In the genomic region with DNA sequence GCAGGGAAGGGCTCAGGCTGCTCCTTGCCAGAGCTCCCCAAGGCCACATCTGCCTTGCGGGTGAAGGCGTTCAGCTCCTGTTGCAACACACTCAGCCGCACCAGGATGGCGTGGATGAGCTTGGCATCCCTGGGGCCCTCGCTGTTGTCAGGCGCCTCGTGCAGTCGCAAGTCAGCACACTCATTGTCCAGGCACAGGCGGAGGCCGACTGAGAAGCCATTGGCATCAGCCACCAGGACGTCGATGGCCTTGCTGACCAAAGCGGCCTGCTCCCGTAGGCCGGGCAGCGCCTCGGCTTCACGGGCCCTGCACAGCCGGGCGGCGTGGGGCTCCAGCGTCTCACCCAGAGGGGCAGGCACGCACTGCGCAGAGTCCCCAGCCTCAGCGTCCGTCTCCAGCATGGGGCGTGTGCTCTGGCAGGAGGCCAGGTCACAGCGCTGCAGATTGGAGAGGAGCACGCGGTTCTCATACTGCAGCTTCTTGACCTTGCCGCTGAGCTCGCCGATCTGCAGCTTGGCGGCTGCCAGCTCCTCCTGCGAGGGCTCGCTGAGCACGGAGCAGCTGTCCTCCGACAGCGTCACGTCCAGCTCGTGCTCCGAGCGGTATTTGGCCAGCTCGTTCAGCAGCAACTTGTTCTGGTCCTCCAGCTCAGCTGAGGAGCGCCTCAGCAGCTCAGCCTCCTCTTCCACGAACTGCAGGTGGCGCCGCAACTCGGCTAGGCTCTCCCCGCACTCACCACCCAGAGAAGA, we compare ENCODE assay signal across 9 mouse cellular contexts. TPM values are rescaled to one million over a fixed set of nuclear protein-coding genes. Genes with fewer than 3 reads are reported as not detected.
A peak's percentile ranks its signal among the peaks of the same experiment; 100 is the strongest.
DNase-seq lines count a peak whose midpoint lies in the region; ATAC-seq and TF ChIP-seq lines count a peak whose summit lies in the region.
"Had no signal": no experiment of that assay in that cellular context is flagged by ENCODE, and none has a peak within 500 bp of the region (broad histone marks: within the 10 kb centered on the region; RNA-seq: fewer than 3 reads in every experiment).

No protein-coding gene starts in this region.

- H3K9ac ChIP-seq in heart, embryonic 16.5 days (ENCODE audit: low read length) = no peak overlapping the region
- H3K9ac ChIP-seq in ES-E14 (ENCODE audit: insufficient read depth, low read depth, low read length, poor library complexity, severe bottlenecking) = peak overlapping the region; percentile 45; the same call in 1 of the 2 replicates

- WGBS in heart, embryonic 16.5 days = 81% methylated on average over 50 of the region's 50 CpGs

- H3K4me2 ChIP-seq in heart, embryonic 16.5 days (ENCODE audit: low read depth, low read length) = no peak overlapping the region

- H3K4me1 ChIP-seq in heart, embryonic 16.5 days (ENCODE audit: control insufficient read depth, insufficient read depth, low read length) = 0 out of 2 replicates have a peak, but pooled peaks cover 4% of the 10 kb centered on the region
- H3K4me1 ChIP-seq in ES-E14 (ENCODE audit: control insufficient read depth in 2 of 2, insufficient read depth in 2 of 2, low read length in 2 of 2, poor library complexity in 1 of 2) = peaks cover 0 to 4% of the 10 kb centered on the region in 2 experiments; a peak in 1 of 4 replicates

- in situ Hi-C loops in ES-E14 (cut with MboI; ENCODE audit: low sequenced_read_pairs in 2 of 2, unreplicated experiment in 2 of 2) = no loop called here

- ATAC-seq in heart, embryonic 16.5 days (replicated peaks; ENCODE audit: extremely low read depth, insufficient read depth, low FRiP score) = peak; percentile 58

- no peaks in the 10 kb centered on the region for H3K27me3 ChIP-seq in heart, embryonic 16.5 days (ENCODE audit: control insufficient read depth, insufficient read depth, low read length)

- no peak overlapping the region for H3K4me3 ChIP-seq in heart, embryonic 16.5 days (ENCODE audit: low read length)
- peak overlapping the region; percentile 18 to 55; a peak in 3 of 4 replicates for H3K4me3 ChIP-seq in ES-E14 (ENCODE audit: insufficient read depth in 1 of 2, low read depth in 1 of 2, low read length in 2 of 2, poor library complexity in 1 of 2, severe bottlenecking in 1 of 2)

- peak overlapping the region; percentile 51; the same call in 1 of the 2 replicates for H3K27ac ChIP-seq in heart, embryonic 16.5 days (ENCODE audit: low read length)
- no peak overlapping the region for H3K27ac ChIP-seq in ES-E14 (ENCODE audit: insufficient read depth, low read depth, low read length, poor library complexity, severe bottlenecking)

- H3K9me3 ChIP-seq in heart, embryonic 16.5 days (replicated peaks; ENCODE audit: control insufficient read depth, low read length) = peaks cover 6% of the 10 kb centered on the region; the same call in 1 of the 2 replicates
- H3K9me3 ChIP-seq in ES-E14 (ENCODE audit: control insufficient read depth, insufficient read depth, low read depth, low read length) = no peaks in the 10 kb centered on the region

- DNase-seq in heart, adult 8-10 months (ENCODE audit: low spot score) = no peak
- DNase-seq in ES-E14 (ENCODE audit: low read depth, low spot score) = no peak
- DNase-seq in cerebellum, adult 9-11 months = peak; percentile 75
- DNase-seq in lung, postnatal 10 days = peak; percentile 79
- DNase-seq in frontal cortex, postnatal 14 days (ENCODE audit: low spot score in 2 of 2) = no peak
- no peak for DNase-seq in left cerebral cortex, adult 18-20 months (ENCODE audit: low spot score in 2 of 2)
- no peak for DNase-seq in urinary bladder, postnatal 4 days (ENCODE audit: low spot score in 2 of 2)

- peaks cover 38% of the 10 kb centered on the region for H3K36me3 ChIP-seq in heart, embryonic 16.5 days (ENCODE audit: control insufficient read depth, insufficient read depth)
- peaks cover 2% of the 10 kb centered on the region; the same call in 1 of the 2 replicates for H3K36me3 ChIP-seq in ES-E14 (ENCODE audit: control insufficient read depth, insufficient read depth, low read length, poor library complexity, severe bottlenecking)

TF ChIP-seq in ES-E14, 5 proteins besides CTCF, POLR2A, EP300 and RAD21:
- no peak for TF ChIP-seq ZC3H11A (IDR thresholded peaks at IDR 0.05; ENCODE audit: borderline replicate concordance, low read depth, low read length)
- TF ChIP-seq MAFK (IDR thresholded peaks at IDR 0.05; ENCODE audit: insufficient read depth, low read depth, low read length) = no peak
- no peak for TF ChIP-seq ZNF384 (IDR thresholded peaks at IDR 0.05; ENCODE audit: low read depth, low read length)
- no peak for TF ChIP-seq HCFC1 (IDR thresholded peaks at IDR 0.05; ENCODE audit: borderline replicate concordance, insufficient read depth, low read length)
- no peak for TF ChIP-seq CHD2 (IDR thresholded peaks at IDR 0.05; ENCODE audit: low read depth, low read length)

RNA-seq across cellular contexts. Expression of a gene that starts 33.1 kb away (rescaled TPM):
- 31.1 and 34.5 TPM in 2 replicates for polyA plus RNA-seq in heart, embryonic 16.5 days (2015; fragmentation: Nextera tagmentation; extraction: Ambion mirVana)
- 1 to 10 TPM; 1.1 to 2.2 (median 1.6) TPM for total RNA-seq in heart, adult 8-10 months (2022)
- total RNA-seq in ES-E14 (2012; rRNA removed) = 25.2 and 27.9 TPM in 2 replicates
- total RNA-seq in left cerebral cortex, adult 18-20 months (2021) = 1 to 10 TPM; 4.8 to 5.6 TPM

RNA-seq across cellular contexts. Expression of a gene that starts 39.0 kb away (rescaled TPM):
- polyA plus RNA-seq in heart, embryonic 16.5 days (2015; fragmentation: Nextera tagmentation; extraction: Ambion mirVana) = 1.7 and 3.1 TPM in 2 replicates
- 10 to 100 TPM in 1 of 4 experiments, 1 to 10 TPM in 3; 8.7 to 11.1 (median 8.9) TPM for total RNA-seq in heart, adult 8-10 months (2022)
- total RNA-seq in ES-E14 (2012; rRNA removed) = 11.8 and 12.8 TPM in 2 replicates
- total RNA-seq in left cerebral cortex, adult 18-20 months (2021) = 10 to 100 TPM; 17.1 to 17.7 TPM

RNA-seq across cellular contexts. Expression of a gene that starts 46.8 kb away (rescaled TPM):
- not detected in 2 replicates for polyA plus RNA-seq in heart, embryonic 16.5 days (2015; fragmentation: Nextera tagmentation; extraction: Ambion mirVana)
- not detected for total RNA-seq in heart, adult 8-10 months (2022)
- not detected in 2 replicates for total RNA-seq in ES-E14 (2012; rRNA removed)
- total RNA-seq in left cerebral cortex, adult 18-20 months (2021) = not detected
- total RNA-seq: adrenal gland, postnatal 4 days had no signal

RNA-seq across cellular contexts. Expression of a gene that starts 48.2 kb away (rescaled TPM):
- polyA plus RNA-seq in heart, embryonic 16.5 days (2015; fragmentation: Nextera tagmentation; extraction: Ambion mirVana) = 41.4 and 60.0 TPM in 2 replicates
- 10 to 100 TPM; 21.7 to 24.5 (median 22.1) TPM for total RNA-seq in heart, adult 8-10 months (2022)
- 8.3 and 13.1 TPM in 2 replicates for total RNA-seq in ES-E14 (2012; rRNA removed)
- total RNA-seq in left cerebral cortex, adult 18-20 months (2021) = 100 to 1,000 TPM; 446 to 471 TPM

Comparison
In these comparisons a context has a peak if more than half of its experiments do, and no peak if none do; other contexts are left out.
1. DNase-seq: peak in cerebellum, adult 9-11 months (single experiment) and lung, postnatal 10 days (single experiment); none in heart, adult 8-10 months (single experiment), ES-E14 (single experiment), frontal cortex, postnatal 14 days (0 of 2), left cerebral cortex, adult 18-20 months (0 of 2) and urinary bladder, postnatal 4 days (0 of 2).